Comparison of ENCODE assay signal across 8 mouse cellular contexts in genomic region chr9:108094184-108094941, GRCm38 (mm10). TPM values are rescaled to one million over a fixed set of nuclear protein-coding genes. Genes with fewer than 3 reads are reported as not detected.
A peak's percentile ranks its signal among the peaks of the same experiment; 100 is the strongest.
DNase-seq lines count a peak whose midpoint lies in the region; ATAC-seq and TF ChIP-seq lines count a peak whose summit lies in the region.

TSS of gene Apeh (minus strand) at chr9:108094606.

- no peak; the same call in 1 of the 2 replicates for TF ChIP-seq CTCF in lung, postnatal 0 days (IDR thresholded peaks at IDR 0.05)

- no peaks in the 10 kb centered on the region for H3K27me3 ChIP-seq in hindbrain, embryonic 10.5 days (ENCODE audit: insufficient read depth, poor library complexity, severe bottlenecking)
- no peaks in the 10 kb centered on the region for H3K27me3 ChIP-seq in lung, postnatal 0 days (replicated peaks; ENCODE audit: insufficient read depth, low read length)

- no peaks in the 10 kb centered on the region for H3K9me3 ChIP-seq in hindbrain, embryonic 10.5 days
- no peaks in the 10 kb centered on the region for H3K9me3 ChIP-seq in lung, postnatal 0 days (ENCODE audit: low read length)

- H3K4me1 ChIP-seq in hindbrain, embryonic 10.5 days (replicated peaks): peaks cover 45% of the 10 kb centered on the region
- no peaks in the 10 kb centered on the region; the same call in 1 of the 2 replicates for H3K4me1 ChIP-seq in lung, postnatal 0 days (ENCODE audit: insufficient read depth, low read depth, low read length)

- no peak for TF ChIP-seq EP300 in lung, postnatal 0 days (IDR thresholded peaks at IDR 0.05)

- peaks cover 41% of the 10 kb centered on the region for H3K36me3 ChIP-seq in hindbrain, embryonic 10.5 days
- peaks cover 20% of the 10 kb centered on the region; the same call in 1 of the 2 replicates for H3K36me3 ChIP-seq in lung, postnatal 0 days (ENCODE audit: insufficient read depth, low read length)

- peak within 1 kb of the TSS; percentile 97 for H3K4me2 ChIP-seq in lung, postnatal 0 days (replicated peaks; ENCODE audit: low read depth, low read length)

- WGBS in hindbrain, embryonic 10.5 days: under 1% methylated on average over 52 of the region's 52 CpGs
- WGBS in lung, postnatal 0 days: 3% methylated on average over 49 of the region's 52 CpGs

- H3K4me3 ChIP-seq in hindbrain, embryonic 10.5 days: peak within 1 kb of the TSS; percentile 94
- peak within 1 kb of the TSS; percentile 62 for H3K4me3 ChIP-seq in lung, postnatal 0 days (ENCODE audit: low read depth, low read length)

- peak; percentile 50 for ATAC-seq in frontal cortex, adult (ENCODE audit: low TSS enrichment)
- peak; percentile 97 for ATAC-seq in lung, postnatal 0 days

- H3K9ac ChIP-seq in lung, postnatal 0 days (replicated peaks; ENCODE audit: low read depth): peak within 1 kb of the TSS; percentile 61

- H3K27ac ChIP-seq in hindbrain, embryonic 10.5 days: peak within 1 kb of the TSS; percentile 93
- H3K27ac ChIP-seq in lung, postnatal 0 days (ENCODE audit: low read length): peak within 1 kb of the TSS; percentile 83

- DNase-seq in MN1 (ENCODE audit: low spot score): peak; percentile 91
- peak; percentile 94 for DNase-seq in cerebellum, adult 9-10 months
- DNase-seq in hindbrain, embryonic 10.5 days (ENCODE audit: low spot score): peak; percentile 96
- DNase-seq in layer of hippocampus, adult 9-11 months: peak; percentile 93
- peak; percentile 97 for DNase-seq in lung, postnatal 0 days (ENCODE audit: low spot score)
- DNase-seq in ovary, postnatal 14 days (ENCODE audit: low spot score): peak; percentile 94
- DNase-seq in thymus, postnatal 14 days: peak; percentile 97

RNA-seq across cellular contexts. Expression of gene Apeh, which starts in this region (rescaled TPM):
- polyA plus RNA-seq in hindbrain, embryonic 10.5 days (2016; fragmentation: Nextera tagmentation; extraction: Ambion mirVana): 77.0 and 83.8 TPM in 2 replicates
- 29.3 and 34.6 TPM in 2 replicates for polyA plus RNA-seq in lung, postnatal 0 days (2015; fragmentation: Nextera tagmentation; extraction: Ambion mirVana)

Comparison
In these comparisons a context has a peak if more than half of its experiments do, and no peak if none do; other contexts are left out.
1. Peak in every context shown above with its lines: DNase-seq, ATAC-seq, H3K4me3 ChIP-seq and H3K27ac ChIP-seq.